Mouse (Mus musculus) activated CD4-positive, CD25-positive, alpha-beta regulatory T cell, adult 4 months (primary cell): Measurements from ENCODE around the gene Lenep. TPM values are rescaled to one million over a fixed set of nuclear protein-coding genes. Genes with fewer than 3 reads are reported as not detected.

Experiments used
- ATAC-seq: one replicate; pipeline ENCODE4 v1.8.0; 2017
- polyA plus RNA-seq, 2 experiments: library from polyadenylated mRNA; unstranded; fragments of 100-300 nt; shearing (Covaris generic); gene quantifications; one replicate each; pipeline ENCODE4 v1.2.1; 2017

The Lenep gene
- polyA plus RNA-seq, 2 experiments from 2014 or later = 2.4 TPM; not detected in 1

DNA sequence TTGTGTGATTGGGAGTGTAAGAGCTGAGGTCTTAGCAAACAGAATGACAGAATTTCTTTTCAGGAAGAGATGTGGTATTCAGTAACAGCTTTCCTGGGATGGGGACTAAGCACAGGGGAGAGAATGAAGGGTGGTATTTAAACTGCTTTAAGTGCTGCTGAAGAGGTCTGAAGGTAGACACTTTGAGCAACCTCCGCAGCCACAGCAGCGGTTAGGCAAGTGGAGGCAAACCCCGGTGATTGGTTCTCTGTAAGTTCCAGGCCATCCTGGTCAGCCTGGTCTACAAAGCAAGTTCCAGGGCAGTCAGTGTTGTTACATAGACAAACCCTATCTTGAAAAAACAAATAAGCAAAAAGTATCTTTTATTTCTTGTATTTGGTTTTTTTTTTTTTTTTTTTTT, 17.4 kb upstream of the Lenep start:
- no peak for ATAC-seq

DNA sequence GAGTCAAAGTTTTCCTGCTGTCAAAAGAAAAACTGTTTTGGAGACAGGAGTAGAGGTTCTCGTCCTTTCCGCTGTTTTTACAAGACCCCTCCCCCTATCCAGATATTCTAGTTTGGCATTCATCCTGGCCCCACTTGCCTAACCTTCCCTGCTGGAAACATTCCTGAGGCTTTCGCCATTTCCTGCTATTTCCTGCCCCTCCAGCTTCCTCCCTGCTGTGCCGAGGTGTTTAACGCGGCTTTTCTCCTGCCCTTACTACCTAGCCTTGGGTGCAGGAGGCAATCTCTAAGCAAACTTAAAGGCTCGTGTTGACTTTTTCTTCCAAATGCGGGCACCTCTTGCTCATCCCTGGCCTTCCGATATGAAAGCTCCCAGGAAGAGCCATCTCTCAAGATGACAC, 17.0 kb upstream of the Lenep start:
- no peak for ATAC-seq

- ATAC-seq = no peak
These were observed 16.3 kb upstream of the Lenep start for GRCm38 (mm10) chr3:89418861-89419250.

- ATAC-seq = peak; percentile 99
These were observed 15.7 kb upstream of the Lenep start, which contains the start of the genes Cks1b and Shc1 for GRCm38 (mm10) chr3:89418170-89418860. Gene Cks1b, minus strand, starts transcription at chr3:89418383. Gene Shc1, plus strand, starts transcription at chr3:89418443.

GRCm38 (mm10) chr3:89417840-89418169, 15.2 kb upstream of the Lenep start:
- ATAC-seq = no peak

DNA sequence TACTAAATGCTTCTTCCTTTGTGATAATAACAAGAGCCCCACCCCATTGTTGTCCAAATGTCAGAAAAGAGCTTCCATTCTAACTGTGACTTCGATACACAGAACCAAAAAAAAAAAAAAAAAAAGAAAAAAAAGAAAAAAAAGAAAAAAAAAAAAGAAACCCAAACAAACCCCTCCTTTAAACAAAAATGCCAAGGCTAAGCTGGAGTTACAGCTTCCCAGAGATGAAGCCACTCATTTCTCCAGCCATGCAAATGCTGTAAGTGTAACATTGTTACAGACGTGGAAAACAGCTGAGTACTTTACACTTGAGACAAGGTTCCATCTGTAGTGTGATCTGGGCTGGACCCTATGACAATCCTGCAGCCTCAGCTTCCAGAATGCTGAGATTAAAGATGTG, 14.5 kb upstream of the Lenep start:
- ATAC-seq = no peak

GRCm38 (mm10) chr3:89416158-89416557, 13.6 kb upstream of the Lenep start:
- no peak for ATAC-seq

DNA sequence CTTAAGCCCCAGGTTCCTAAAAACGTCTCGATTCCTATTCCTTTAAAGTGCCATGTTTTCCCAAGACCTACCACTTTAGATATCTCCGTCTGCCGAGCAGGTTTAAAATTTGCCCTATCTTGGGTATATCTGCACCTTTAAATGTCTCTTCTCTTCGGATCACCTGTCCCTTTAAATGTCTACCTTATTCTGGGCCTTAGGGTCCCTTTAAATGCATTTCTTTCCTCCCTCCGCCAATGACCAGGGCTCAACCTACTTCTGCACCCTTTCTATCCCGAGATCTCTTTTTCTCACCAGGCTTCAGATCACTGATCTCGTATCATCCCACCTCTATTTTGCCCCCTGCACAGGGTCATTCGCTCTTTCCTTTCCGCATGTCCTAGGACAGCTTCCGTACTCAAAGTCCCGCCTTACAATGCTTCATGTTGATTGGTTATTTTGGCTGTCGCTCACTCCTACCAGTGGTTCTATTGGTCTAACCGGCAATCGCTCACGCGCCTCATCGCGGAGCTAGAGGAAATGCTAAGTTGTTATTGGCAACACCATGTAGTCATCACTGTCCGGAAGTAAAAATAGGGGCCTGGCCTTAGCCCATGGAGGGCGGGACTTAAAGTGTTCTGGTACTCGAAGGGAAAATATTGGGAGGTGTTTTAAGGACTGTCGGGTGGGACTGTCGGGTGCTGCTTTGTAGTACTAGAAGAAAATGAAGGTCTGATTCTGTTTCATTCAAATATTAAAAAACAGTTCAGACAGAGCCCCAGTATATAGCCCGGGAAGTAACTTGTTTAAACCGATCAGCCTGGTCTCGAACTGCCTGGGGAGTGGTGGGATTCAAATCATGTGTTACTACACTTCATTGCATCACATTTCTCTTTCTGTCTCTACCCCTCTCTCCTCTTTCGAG, 9.1 kb upstream of the Lenep start, which contains the start of gene Flad1:
Flad1 (minus strand) TSS at position 381 of the 904 bp plus-strand sequence.
- peak; percentile 100 for ATAC-seq

GRCm38 (mm10) chr3:89410864-89411263, 8.3 kb upstream of the Lenep start:
- no peak for ATAC-seq

DNA sequence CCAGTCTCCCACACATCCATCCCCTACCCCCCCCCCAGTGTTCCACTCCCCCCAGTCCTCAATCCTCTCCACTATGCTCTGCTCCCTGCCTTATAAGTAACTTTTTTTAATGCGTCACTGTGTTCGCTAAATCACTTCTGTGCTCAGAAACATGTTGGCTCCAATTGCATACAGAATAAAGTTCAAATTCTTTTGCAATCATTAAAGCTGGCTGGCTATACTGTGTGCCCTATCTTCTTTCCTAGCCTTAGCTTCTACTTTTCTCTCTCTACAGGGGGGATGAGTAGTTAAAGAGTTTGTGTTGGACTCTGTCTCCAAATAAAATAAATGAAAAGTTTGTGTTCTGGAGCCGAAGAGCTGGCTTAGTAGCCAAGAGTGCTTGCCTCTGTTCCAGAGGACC, 7.1 kb upstream of the Lenep start:
- ATAC-seq = no peak

- no peak for ATAC-seq
These were observed 5.9 kb upstream of the Lenep start for GRCm38 (mm10) chr3:89408448-89408847.

- ATAC-seq = no peak
These were observed 4.3 kb upstream of the Lenep start for GRCm38 (mm10) chr3:89406887-89407286.

DNA sequence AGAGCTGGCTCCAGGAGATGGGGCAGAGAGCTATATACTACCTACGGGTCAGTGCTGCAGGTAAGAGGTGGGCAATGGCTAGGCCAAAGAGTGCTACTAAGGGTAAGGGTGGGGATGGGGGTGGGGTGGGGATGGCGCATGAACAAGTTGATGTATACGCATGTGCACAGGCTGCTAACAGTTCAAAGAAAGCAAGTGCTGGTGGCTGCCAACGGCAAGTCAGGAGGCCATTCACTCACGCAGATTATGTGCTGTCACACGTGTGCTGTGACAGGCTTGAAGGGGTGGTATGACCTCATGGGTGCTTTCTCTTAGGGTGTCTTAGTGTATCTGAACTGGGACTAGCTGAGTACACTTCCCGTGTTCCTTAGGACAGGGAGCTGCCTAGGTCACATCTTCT, 1.3 kb downstream of the Lenep start:
- ATAC-seq = no peak

DNA sequence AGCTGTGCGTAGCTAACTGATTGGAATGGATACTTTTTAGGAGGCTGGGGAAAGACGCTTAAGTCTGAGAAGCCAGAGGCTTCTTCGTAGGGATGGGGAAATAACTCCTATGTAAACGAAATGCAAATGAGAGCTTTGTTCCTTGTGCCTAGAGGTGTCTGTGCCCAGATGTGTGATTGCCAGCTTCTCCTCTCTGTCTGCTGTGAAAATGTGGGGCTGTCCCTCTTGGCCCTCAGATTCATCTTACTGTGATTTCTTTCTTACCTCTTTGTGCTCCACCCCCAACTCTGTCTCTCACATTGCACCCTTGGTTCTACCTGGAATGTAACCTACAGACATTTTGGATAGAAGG, 6.0 kb downstream of the Lenep start:
- ATAC-seq = no peak

GRCm38 (mm10) chr3:89395806-89396653, 6.6 kb downstream of the Lenep start:
- ATAC-seq = no peak

DNA sequence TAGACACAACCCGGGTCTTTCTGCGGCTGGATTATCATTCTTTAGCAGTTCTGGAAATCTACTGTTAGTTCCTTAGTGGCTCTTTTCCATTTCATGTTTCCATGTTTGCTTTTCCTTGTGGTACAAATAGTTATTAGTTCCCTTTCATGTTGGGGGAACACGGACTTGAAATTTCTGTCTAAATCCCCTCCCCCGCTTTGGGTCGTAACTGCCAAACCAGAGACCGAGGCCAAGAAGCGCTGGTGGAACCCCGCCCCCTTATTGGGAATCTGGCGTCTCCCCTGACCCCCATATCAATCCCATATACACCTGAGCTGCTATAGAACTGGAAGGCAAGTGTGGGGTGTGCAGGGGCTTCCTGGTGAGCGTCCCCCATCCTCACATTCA, 7.2 kb downstream of the Lenep start:
- no peak for ATAC-seq

DNA sequence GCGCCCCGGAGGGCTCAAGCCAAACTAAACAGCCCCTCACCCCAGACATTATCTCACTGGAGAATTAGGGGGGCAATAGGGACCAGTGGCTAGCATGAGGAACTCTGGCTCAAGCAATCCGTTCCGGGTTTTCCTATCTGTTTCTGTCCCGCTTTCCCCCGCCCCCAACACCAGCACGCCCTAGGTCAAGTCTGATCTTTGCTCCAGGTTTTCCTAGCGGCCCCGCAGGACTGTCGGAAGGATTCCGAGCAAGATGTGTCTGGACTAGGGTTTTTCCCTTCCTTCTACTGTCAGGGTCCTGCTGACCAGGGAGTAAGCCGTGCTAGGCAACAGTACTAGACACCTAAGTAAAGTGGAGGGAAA, 7.7 kb downstream of the Lenep start:
- no peak for ATAC-seq

DNA sequence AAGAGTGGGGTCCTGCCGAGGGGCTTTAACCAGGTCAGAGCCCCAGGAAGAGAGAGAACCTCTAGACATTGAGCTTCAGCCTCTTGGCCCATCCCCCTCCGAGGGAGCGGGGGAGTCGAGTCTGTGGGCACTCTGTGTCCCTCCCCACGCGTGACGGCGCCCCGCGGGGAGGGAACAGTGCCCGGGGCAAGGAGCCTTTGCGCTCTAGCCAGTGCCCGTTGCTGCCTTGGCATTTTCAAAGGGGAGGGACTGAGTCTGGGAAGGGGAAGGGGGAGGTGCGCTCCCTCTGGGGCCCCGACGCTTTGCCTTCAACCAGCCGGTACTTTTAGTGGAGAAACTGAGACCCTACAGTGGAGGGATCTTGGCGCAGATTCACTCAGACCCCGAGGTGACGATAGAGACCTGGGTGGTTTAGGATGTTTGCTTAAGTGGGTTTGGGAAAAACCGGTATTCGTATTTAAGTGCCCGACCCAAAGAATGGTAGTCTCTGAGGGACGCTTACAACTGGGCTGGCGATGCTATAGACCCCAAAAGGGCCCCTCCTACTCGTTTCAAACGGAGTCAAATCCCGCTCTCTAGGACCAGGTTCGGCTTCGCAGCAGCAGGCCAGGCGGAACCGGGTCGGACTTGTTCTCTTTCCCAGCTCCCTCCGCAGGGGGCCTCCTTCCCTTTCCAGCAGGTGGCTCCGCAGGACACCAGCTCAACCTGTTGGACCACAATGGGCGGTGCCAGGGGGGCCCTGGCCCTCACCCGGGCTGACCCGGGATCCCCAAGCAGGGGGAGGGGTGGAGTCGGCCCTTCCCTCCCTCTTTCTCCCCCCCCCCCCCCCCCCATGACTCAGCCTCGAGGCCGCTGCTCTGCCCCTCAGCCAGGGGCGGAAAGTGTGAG, 8.3 kb downstream of the Lenep start, which contains the start of gene Zbtb7b:
Zbtb7b (minus strand) TSS at position 771 of the 888 bp plus-strand sequence.
- peak; percentile 8 for ATAC-seq

- peak; percentile 79 for ATAC-seq
These were observed 9.0 kb downstream of the Lenep start for GRCm38 (mm10) chr3:89393605-89394004.

- no peak for ATAC-seq
These were observed 9.7 kb downstream of the Lenep start for GRCm38 (mm10) chr3:89392871-89393311.

- no peak for ATAC-seq
These were observed 10.7 kb downstream of the Lenep start for GRCm38 (mm10) chr3:89391663-89392511.
